Mouse (Mus musculus) cerebellum, adult 2 months (tissue): ENCODE measurements around the gene Tnfrsf18. TPM values are rescaled to one million over a fixed set of nuclear protein-coding genes. Genes with fewer than 3 reads are reported as not detected.
A peak's percentile ranks its signal among the peaks of the same experiment; 100 is the strongest.

Source experiments
- DNase-seq, 2 experiments: peaks; one replicate each; pipeline ENCODE4 v3.0.0; 2021
- H3K27ac ChIP-seq: fragments of 200-500 bp; 2 replicates; pipeline ENCODE4 v1.5.1; 2012; ENCODE audit warnings: low read length, control low read depth, inconsistent platforms; ENCODE audit not compliant: insufficient read depth
- H3K27me3 ChIP-seq: fragments of 200-500 bp; 2 replicates; pipeline ENCODE4 v1.6.1; 2012; ENCODE audit warnings: inconsistent platforms, mild to moderate bottlenecking, low read length, moderate library complexity; ENCODE audit not compliant: control insufficient read depth, insufficient read depth
- H3K4me1 ChIP-seq: fragments of 200-500 bp; 2 replicates; pipeline ENCODE4 v1.6.1; 2011; ENCODE audit warnings: low read length; ENCODE audit not compliant: control insufficient read depth, insufficient read depth
- H3K4me3 ChIP-seq: fragments of 200-500 bp; replicated peaks from 2 replicates; pipeline ENCODE3; 2011; ENCODE audit warnings: mild to moderate bottlenecking, low read depth, low read length, control low read depth; ENCODE audit not compliant: insufficient read depth
- CTCF ChIP-seq: fragments of 200-500 bp; IDR thresholded peaks from 2 replicates; pipeline ENCODE4 v1.5.1; 2011; ENCODE audit warnings: low read depth, mild to moderate bottlenecking, control low read depth, low read length, moderate library complexity, borderline replicate concordance; ENCODE audit not compliant: insufficient read depth
- POLR2A ChIP-seq: fragments of 200-500 bp; IDR thresholded peaks from 2 replicates; pipeline ENCODE4 v1.6.1; 2011; ENCODE audit warnings: low read length, control low read depth, borderline replicate concordance; ENCODE audit not compliant: insufficient read depth
- WGBS: fragments of 180-500 bp; shearing (Covaris S2); methylation state at CpG from one replicate; pipeline ENCODE4 v1.1.7; 2018; 5-methylcytosine and 5-hydroxymethylcytosine counted together
- polyA plus RNA-seq: library from polyadenylated mRNA; depleted of rRNA; stranded (reverse); fragments of >200 nt; gene quantifications from 2 replicates; pipeline ENCODE4 v1.2.3, GENCODE M21; 2012; rRNA removed

The Tnfrsf18 gene
- 0.10 and 0.11 TPM in 2 replicates for polyA plus RNA-seq

DNA sequence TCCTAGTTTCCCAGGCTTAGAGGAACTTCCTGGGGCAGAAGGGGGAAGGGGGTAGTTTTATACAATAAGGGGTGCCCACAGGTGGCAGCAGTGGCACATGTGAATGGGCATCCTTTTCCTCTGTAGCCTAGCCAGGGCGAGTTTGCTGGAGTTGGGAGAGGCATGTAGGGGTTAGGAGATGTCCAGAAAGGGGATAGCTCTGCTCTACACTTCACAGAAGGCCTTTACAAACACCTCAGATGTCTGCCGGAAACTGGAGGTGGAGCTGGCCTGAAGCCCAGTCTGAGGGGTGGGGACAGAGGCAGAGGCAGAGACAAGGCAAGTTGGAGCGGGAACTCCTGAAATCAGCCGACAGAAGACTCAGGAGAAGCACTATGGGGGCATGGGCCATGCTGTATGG lies at the start of gene Tnfrsf18:
Tnfrsf18 (plus strand) TSS at position 152 of the 400 bp plus-strand sequence.
- Histone ChIP-seq H3K4me3 (no peak within 1 kb of the TSS), H3K27me3 (no peaks in the 10 kb centered on the region), H3K27ac (no peak within 1 kb of the TSS), H3K4me1 (peaks cover 16% of the 10 kb centered on the region; the same call in 1 of the 2 replicates)
- WGBS, result 22% methylated on average over 4 of the region's 4 CpGs
- no peak for TF ChIP-seq CTCF
- no peak for TF ChIP-seq POLR2A
- peak in 1 of 2 experiments; percentile 25 for DNase-seq

DNA sequence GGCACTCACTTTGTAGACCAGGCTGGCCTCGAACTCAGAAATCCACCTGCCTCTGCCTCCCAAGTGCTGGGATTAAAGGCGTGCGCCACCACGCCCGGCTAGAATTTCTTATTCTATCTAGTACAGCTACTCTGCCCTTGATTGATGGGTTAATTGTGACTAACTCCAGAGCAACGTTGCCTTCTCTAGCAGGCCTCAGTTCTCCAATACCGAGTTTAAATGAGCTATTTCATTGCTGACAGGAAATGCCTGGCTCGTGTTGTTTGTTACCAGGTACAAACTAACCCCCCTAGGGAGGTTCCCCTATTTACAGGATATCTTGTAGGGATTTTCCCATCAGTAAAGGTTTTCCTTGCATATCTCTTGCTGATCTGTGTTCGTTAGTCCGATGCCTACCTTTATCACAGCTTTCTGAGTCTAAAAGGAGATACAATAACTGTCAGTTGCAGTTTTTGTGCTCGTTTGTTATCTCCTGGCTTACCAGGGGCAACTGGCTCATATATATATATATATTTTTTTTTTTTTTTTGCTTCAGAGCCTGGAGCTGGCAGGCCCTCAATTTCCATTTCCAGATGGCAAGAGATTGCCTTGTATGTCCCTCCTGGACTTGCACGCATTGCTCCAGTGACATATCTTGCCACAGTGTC lies 44.4 kb upstream of the Tnfrsf18 start:
- Histone ChIP-seq H3K27me3 (no peaks in the 10 kb centered on the region), H3K27ac (no peak overlapping the region), H3K4me1 (no peaks in the 10 kb centered on the region), H3K4me3 (no peak overlapping the region)
- whole genome bisulfite sequencing, result 74% methylated on average over 12 of the region's 12 CpGs
- DNase-seq, result no peak
- TF ChIP-seq POLR2A (no peak), CTCF (no peak)

DNA sequence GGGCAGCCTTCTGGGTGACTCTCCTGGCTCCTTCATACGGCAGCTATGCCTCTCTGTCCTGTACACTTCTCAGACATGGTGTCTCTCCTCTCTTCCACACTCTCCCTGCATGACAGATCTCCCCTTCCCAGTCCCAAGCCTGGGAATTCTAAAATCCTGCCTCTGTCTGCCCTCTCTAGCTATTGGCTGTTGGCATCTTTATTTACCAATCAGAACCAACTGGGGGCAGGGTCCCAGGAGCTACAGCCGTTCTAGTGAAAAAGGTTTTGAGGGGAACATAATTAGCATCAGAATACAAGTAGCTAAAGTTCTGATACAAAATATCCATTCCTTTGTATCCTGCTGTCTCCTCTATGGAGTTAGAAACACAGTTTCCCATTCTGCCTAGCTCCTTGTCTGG lies 42.2 kb upstream of the Tnfrsf18 start:
- no peaks in the 10 kb centered on the region for H3K27me3 ChIP-seq
- no peaks in the 10 kb centered on the region for H3K4me1 ChIP-seq
- no peak overlapping the region for H3K27ac ChIP-seq
- WGBS, result 17% methylated on average over 2 of the region's 2 CpGs
- no peak for DNase-seq
- H3K4me3 ChIP-seq, result no peak overlapping the region
- TF ChIP-seq POLR2A (no peak), CTCF (no peak)

DNA sequence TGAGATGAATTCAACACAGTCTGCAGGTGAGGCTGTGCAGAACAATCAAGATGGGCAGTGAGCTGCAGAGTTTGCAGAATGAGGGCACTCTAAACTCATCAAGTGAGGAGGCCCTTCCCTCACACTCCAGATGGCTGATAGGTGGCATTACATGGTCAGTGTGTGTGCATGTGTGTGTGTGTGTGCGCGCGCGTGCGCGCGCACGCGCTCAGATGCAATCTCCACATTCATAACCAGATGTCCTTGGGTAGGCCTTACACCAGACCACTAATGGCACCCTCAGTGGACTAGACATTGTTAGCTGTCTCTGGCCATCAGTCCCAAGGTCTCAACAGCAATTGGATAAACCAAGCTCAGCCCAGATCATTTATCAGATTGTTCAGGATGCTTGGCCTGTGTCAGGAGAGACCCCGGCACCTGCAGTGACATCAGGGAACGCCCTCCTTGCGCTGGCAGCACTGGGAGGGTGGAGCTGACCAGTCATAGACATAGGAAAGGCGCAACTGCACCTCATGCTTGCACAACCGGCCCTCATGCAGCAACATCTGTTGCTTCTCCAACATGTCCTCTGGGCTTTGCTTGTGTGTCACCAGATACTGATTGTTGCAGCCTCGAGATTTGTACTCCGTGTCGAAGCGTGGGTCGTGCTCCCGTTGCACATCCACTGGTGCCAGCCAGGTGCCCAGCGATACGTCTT lies 34.6 kb upstream of the Tnfrsf18 start:
- Histone ChIP-seq H3K27ac (no peak overlapping the region), H3K4me3 (peak overlapping the region; percentile 66), H3K27me3 (no peaks in the 10 kb centered on the region), H3K4me1 (peaks cover 12% of the 10 kb centered on the region)
- DNase-seq, result no peak
- 74% methylated on average over 22 of the region's 22 CpGs for WGBS
- TF ChIP-seq CTCF (no peak), POLR2A (no peak)

DNA sequence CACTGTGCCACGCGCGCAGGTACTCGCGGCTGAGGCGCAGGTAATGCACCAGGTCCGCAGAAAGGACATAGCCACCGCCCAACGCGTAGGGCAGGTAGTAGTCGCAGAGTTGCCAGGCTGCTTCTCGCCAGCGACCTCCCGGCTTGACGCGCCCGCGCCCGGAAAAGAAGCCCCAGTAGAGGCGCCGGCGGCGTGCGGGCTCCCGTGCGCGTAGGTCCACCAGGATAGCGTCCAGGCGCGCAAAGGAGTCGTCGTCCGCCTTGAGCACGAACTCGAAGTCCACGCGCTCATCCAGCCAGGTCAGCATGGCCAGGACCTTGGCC lies 34.1 kb upstream of the Tnfrsf18 start:
- no peak for DNase-seq
- Histone ChIP-seq H3K4me3 (peak overlapping the region; percentile 66), H3K4me1 (peaks cover 12% of the 10 kb centered on the region), H3K27me3 (no peaks in the 10 kb centered on the region), H3K27ac (peak overlapping the region; percentile 76; the same call in 1 of the 2 replicates)
- 18% methylated on average over 37 of the region's 37 CpGs for WGBS
- TF ChIP-seq POLR2A (no peak), CTCF (no peak)

DNA sequence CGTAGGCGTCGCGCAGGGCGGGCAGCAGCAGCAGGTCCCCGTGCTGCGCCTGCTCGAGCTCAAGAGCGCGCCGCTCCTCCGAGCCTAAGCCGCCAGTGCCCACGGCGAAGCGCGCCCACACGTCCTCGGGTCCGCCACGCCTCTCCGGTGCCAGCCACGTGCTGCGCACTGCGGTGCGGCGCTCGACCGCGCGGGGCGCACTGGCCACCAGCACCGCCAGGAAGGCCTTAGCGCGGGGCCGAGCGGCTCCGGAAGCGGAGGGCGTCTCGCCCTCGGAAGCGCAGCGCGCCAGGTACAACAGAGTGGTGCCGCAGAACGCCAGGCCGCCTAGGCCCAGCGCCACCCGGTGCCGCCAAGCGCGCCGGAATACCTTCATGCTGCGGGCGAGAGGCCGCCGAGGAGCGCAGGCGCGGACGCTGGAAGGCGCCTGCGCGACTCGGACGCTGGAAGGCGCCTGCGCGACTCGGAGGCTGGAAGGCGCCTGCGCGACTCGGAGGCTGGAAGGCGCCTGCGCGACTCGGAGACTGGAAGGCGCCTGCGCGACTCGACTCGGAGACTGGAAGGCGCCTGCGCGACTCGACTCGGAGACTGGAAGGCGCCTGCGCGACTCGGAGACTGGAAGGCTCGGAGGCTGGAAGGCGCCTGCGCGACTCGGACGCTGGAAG lies 33.6 kb upstream of the Tnfrsf18 start, which contains the start of the genes B3galt6 and Sdf4:
B3galt6 (minus strand) TSS at position 409 of the 665 bp plus-strand sequence.
Sdf4 (plus strand) TSS at position 632 of the 665 bp plus-strand sequence.
- DNase-seq, result peak; percentile 92 to 95
- TF ChIP-seq CTCF (peak; percentile 72), POLR2A (peak; percentile 68)
- peak within 1 kb of the TSS; percentile 90 for H3K4me3 ChIP-seq
- peaks cover 12% of the 10 kb centered on the region for H3K4me1 ChIP-seq
- under 1% methylated on average over 99 of the region's 99 CpGs for whole genome bisulfite sequencing
- H3K27ac ChIP-seq, result peak within 1 kb of the TSS; percentile 99
- H3K27me3 ChIP-seq, result no peaks in the 10 kb centered on the region

DNA sequence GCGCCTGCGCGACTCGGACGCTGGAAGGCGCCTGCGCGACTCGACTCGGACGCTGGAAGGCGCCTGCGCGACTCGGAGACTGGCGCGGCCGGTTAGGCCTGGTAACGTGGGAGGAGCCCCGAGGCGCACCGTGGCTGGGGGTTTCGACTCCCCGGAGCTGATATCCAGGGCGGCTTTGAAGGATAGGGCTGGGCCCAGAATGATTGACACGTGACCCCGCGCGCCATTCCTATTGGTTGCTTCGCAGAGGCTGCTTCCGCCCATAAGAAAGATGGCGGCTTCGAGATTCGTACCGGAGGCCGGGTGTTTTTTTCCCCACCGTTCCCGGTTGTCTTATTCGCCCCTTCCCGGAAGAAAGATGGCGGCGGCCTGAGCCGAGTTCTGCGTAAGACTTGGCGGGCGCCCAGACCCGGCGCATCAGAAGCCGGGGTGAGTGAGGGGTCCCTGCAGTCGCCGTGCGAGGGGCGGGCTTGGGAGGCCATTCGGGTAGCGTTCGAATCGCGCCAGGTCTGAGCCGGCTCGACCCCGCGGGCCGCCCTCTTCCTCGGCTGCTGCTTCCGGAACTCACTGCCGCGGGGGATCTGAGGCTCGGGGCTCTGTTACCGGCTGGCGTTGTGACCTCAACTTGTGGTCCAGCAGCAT lies 32.9 kb upstream of the Tnfrsf18 start:
- DNase-seq, result peak in 1 of 2 experiments; percentile 98
- peak overlapping the region; percentile 90 for H3K4me3 ChIP-seq
- H3K27me3 ChIP-seq, result no peaks in the 10 kb centered on the region
- TF ChIP-seq POLR2A (no peak), CTCF (no peak)
- peak overlapping the region; percentile 99 for H3K27ac ChIP-seq
- under 1% methylated on average over 70 of the region's 70 CpGs for WGBS
- peaks cover 12% of the 10 kb centered on the region for H3K4me1 ChIP-seq

DNA sequence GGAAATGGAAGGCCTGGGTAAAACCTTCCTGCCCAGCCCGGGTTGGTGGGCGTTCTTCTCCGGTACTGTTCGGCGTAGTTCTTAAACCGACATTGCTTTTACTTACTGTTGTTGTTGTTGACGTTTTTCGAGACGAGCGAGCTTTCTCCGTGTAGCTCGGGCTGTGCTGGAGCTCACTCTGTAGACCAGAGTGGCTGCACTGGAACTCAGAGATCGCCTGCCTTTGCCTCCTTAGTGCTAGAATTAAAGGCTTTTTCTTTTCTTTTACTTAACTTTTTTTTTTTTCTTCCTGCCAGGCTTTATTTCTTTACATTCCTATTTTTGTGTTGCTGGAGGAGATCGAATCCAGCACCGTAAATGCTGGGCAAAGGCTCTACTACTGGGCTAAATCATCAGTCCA lies 32.4 kb upstream of the Tnfrsf18 start:
- TF ChIP-seq CTCF, result no peak
- TF ChIP-seq POLR2A, result no peak
- H3K4me1 ChIP-seq, result peaks cover 12% of the 10 kb centered on the region
- 3% methylated on average over 15 of the region's 15 CpGs for WGBS
- H3K27me3 ChIP-seq, result no peaks in the 10 kb centered on the region
- peak overlapping the region; percentile 99 for H3K27ac ChIP-seq
- no peak for DNase-seq
- H3K4me3 ChIP-seq, result peak overlapping the region; percentile 90
